In genomic region chr11:53316996-53317395, GRCm38 (mm10) we compare ENCODE assay signal across 17 mouse cellular contexts. TPM values are rescaled to one million over a fixed set of nuclear protein-coding genes. Genes with fewer than 3 reads are reported as not detected.
DNase-seq lines count a peak whose midpoint lies in the region; ATAC-seq and TF ChIP-seq lines count a peak whose summit lies in the region.
"Had no signal": no experiment of that assay in that cellular context is flagged by ENCODE, and none has a peak within 500 bp of the region (broad histone marks: within the 10 kb centered on the region; RNA-seq: fewer than 3 reads in every experiment).

No protein-coding gene starts in this region.

- TF ChIP-seq POLR2A in kidney, adult 2 months (IDR thresholded peaks at IDR 0.05; ENCODE audit: low read depth, low read length): no peak

- 69% methylated on average over 6 of the region's 6 CpGs for WGBS in kidney, adult 2 months

- H3K36me3 ChIP-seq in megakaryocyte, embryonic 14.5 days (replicated peaks; ENCODE audit: low read length): no peaks in the 10 kb centered on the region
- no peaks in the 10 kb centered on the region for H3K36me3 ChIP-seq in kidney, adult 2 months (ENCODE audit: control insufficient read depth, insufficient read depth, low read length)
- H3K36me3 ChIP-seq: kidney, embryonic 15.5 days; liver, embryonic 13.5 days; midbrain, embryonic 15.5 days; neural tube, embryonic 12.5 days had no signal

- DNase-seq in embryo, embryonic 10 days (ENCODE audit: low spot score): peak; percentile 62
- DNase-seq in embryo, embryonic 9.5 days (ENCODE audit: extremely low spot score): no peak
- peak; percentile 42 for DNase-seq in embryo, embryonic 10.5 days (ENCODE audit: low spot score)
- peak; percentile 19 for DNase-seq in lung, postnatal 10 days
- no peak for DNase-seq in gastrocnemius, adult 18-20 months (ENCODE audit: low spot score)
- DNase-seq in kidney, adult 2 months: no peak
- DNase-seq: cerebellum, adult 9-11 months; heart, adult 2 months; layer of hippocampus, adult 9-11 months; liver, embryonic 13.5 days had no signal

- H3K27ac ChIP-seq in kidney, adult 2 months (ENCODE audit: insufficient read depth, low read depth, low read length): no peak overlapping the region
- H3K27ac ChIP-seq: heart, adult 2 months; kidney, embryonic 15.5 days; liver, embryonic 13.5 days; midbrain, embryonic 15.5 days; neural tube, embryonic 12.5 days had no signal

- H3K4me1 ChIP-seq in megakaryocyte, embryonic 14.5 days: peaks cover 52% of the 10 kb centered on the region
- H3K4me1 ChIP-seq in kidney, adult 2 months (ENCODE audit: control insufficient read depth, insufficient read depth, low read length): no peaks in the 10 kb centered on the region
- H3K4me1 ChIP-seq: midbrain, embryonic 15.5 days; neural tube, embryonic 12.5 days had no signal

- H3K4me3 ChIP-seq in megakaryocyte, embryonic 14.5 days (replicated peaks): peak overlapping the region; percentile 12
- H3K4me3 ChIP-seq in kidney, adult 2 months (ENCODE audit: insufficient read depth, low read depth, low read length): no peak overlapping the region
- H3K4me3 ChIP-seq: heart, adult 2 months; kidney, embryonic 15.5 days; liver, embryonic 13.5 days; midbrain, embryonic 15.5 days; neural tube, embryonic 12.5 days had no signal

- TF ChIP-seq CTCF in kidney, adult 2 months (conservative IDR thresholded peaks at IDR 0.05; ENCODE audit: insufficient read depth, insufficient read length, low read depth, low read length): no peak

- H3K9me3 ChIP-seq in megakaryocyte, embryonic 14.5 days: no peaks in the 10 kb centered on the region
- H3K9me3 ChIP-seq: kidney, embryonic 15.5 days; liver, embryonic 13.5 days; midbrain, embryonic 15.5 days; neural tube, embryonic 12.5 days had no signal

- ATAC-seq in megakaryocyte, adult 5-6 weeks (ENCODE audit: poor library complexity, severe bottlenecking): no peak
- ATAC-seq: midbrain, embryonic 15.5 days; Patski had no signal

- H3K27me3 ChIP-seq in megakaryocyte, embryonic 14.5 days (replicated peaks): no peaks in the 10 kb centered on the region
- H3K27me3 ChIP-seq in kidney, adult 2 months (replicated peaks; ENCODE audit: control insufficient read depth, insufficient read depth, low read length): no peaks in the 10 kb centered on the region
- H3K27me3 ChIP-seq: CH12.LX; kidney, embryonic 15.5 days; midbrain, embryonic 15.5 days; neural tube, embryonic 12.5 days; Patski had no signal

RNA-seq across cellular contexts. Expression of gene Zcchc10, which starts 7.5 kb away (rescaled TPM):
- polyA plus RNA-seq in megakaryocyte, embryonic 14.5 days (2012; ENCODE audit: insufficient read depth, low replicate concordance): 1.5 and 1.9 TPM in 2 replicates
- 14.2 and 19.0 TPM in 2 replicates for total RNA-seq in megakaryocyte, adult 5-6 weeks (2015)
- total RNA-seq in megakaryocyte, adult 5-6 weeks (2017): 1.9 and 3.2 TPM in 2 replicates
- 1 to 10 TPM; 7.4 to 7.8 TPM for total RNA-seq in gastrocnemius, adult 18-20 months (2021)
- 4.9 and 5.0 TPM in 2 replicates for polyA plus RNA-seq in kidney, adult 2 months (2012; rRNA removed)

RNA-seq across cellular contexts. Expression of gene Hspa4, which starts 16.7 kb away (rescaled TPM):
- 16.7 and 34.7 TPM in 2 replicates for polyA plus RNA-seq in megakaryocyte, embryonic 14.5 days (2012; ENCODE audit: insufficient read depth, low replicate concordance)
- total RNA-seq in megakaryocyte, adult 5-6 weeks (2015): 84.8 and 87.0 TPM in 2 replicates
- 313 and 322 TPM in 2 replicates for total RNA-seq in megakaryocyte, adult 5-6 weeks (2017)
- 10 to 100 TPM; 74.3 to 95.8 TPM for total RNA-seq in gastrocnemius, adult 18-20 months (2021)
- polyA plus RNA-seq in kidney, adult 2 months (2012; rRNA removed): 21.1 and 24.8 TPM in 2 replicates

RNA-seq across cellular contexts. Expression of gene Aff4, which starts 33.6 kb away (rescaled TPM):
- polyA plus RNA-seq in megakaryocyte, embryonic 14.5 days (2012; ENCODE audit: insufficient read depth, low replicate concordance): 1.2 and 2.3 TPM in 2 replicates
- total RNA-seq in megakaryocyte, adult 5-6 weeks (2015): 59.1 and 62.0 TPM in 2 replicates
- total RNA-seq in megakaryocyte, adult 5-6 weeks (2017): 38.3 and 38.4 TPM in 2 replicates
- 10 to 100 TPM; 90.1 to 93.8 TPM for total RNA-seq in gastrocnemius, adult 18-20 months (2021)
- 18.0 and 18.7 TPM in 2 replicates for polyA plus RNA-seq in kidney, adult 2 months (2012; rRNA removed)

Comparison
In these comparisons a context has a peak if more than half of its experiments do, and no peak if none do; other contexts are left out.
1. DNase-seq: peak in embryo, embryonic 10 days (single experiment), embryo, embryonic 10.5 days (single experiment) and lung, postnatal 10 days (single experiment); none in embryo, embryonic 9.5 days (single experiment), gastrocnemius, adult 18-20 months (single experiment) and kidney, adult 2 months (single experiment).